Mouse (Mus musculus): Measurements from ENCODE around the gene Tmcc1. TPM values are rescaled to one million over a fixed set of nuclear protein-coding genes. Genes with fewer than 3 reads are reported as not detected.

Tmcc1 gene
- polyA plus RNA-seq, 1 experiment: not detected

- WGBS: 95% methylated on average over 2 of the region's 2 CpGs
- TF ChIP-seq POLR2A (IDR thresholded peaks at IDR 0.05; ENCODE audit: insufficient read depth, low read depth, low read length) (no peak), CTCF (IDR thresholded peaks at IDR 0.05; ENCODE audit: insufficient read depth, low read depth, low read length) (no peak)
- no peaks in the 10 kb centered on the region for H3K4me1 ChIP-seq (ENCODE audit: control insufficient read depth, insufficient read depth, low read length)
- H3K4me3 ChIP-seq (ENCODE audit: insufficient read depth, low read depth, low read length): no peak overlapping the region
- no peak overlapping the region for H3K27ac ChIP-seq (ENCODE audit: insufficient read depth, low read depth, low read length)
Observed at GRCm38 (mm10) chr6:116097579-116097978, 95.7 kb downstream of the Tmcc1 start.

GRCm38 (mm10) chr6:116089402-116089801 is 103.9 kb downstream of the Tmcc1 start:
- no peak overlapping the region for H3K4me3 ChIP-seq (ENCODE audit: insufficient read depth, low read depth, low read length)
- no peaks in the 10 kb centered on the region for H3K4me1 ChIP-seq (ENCODE audit: control insufficient read depth, insufficient read depth, low read length)
- no peak overlapping the region for H3K27ac ChIP-seq (ENCODE audit: insufficient read depth, low read depth, low read length)
- no peak for TF ChIP-seq CTCF (IDR thresholded peaks at IDR 0.05; ENCODE audit: insufficient read depth, low read depth, low read length)
- no peak for TF ChIP-seq POLR2A (IDR thresholded peaks at IDR 0.05; ENCODE audit: insufficient read depth, low read depth, low read length)

DNA sequence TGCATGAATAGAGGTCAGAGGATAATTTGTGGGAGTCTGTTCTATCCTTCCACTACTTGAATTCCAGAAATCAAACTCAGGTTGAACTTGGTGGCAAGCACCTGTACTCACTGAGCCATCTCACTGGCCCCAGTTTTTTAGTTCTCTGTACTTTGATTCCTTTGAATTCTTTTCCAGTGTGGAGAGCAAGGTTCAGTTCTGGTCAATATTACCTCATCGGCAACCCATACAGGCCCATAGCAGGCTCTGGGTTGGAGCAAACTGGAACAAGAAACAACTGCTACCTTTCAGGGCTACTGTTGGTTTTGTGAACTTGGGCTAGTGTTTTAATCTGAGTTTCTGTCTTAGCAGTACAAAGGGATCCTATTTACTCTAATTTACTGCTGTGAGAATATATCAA is 107.2 kb downstream of the Tmcc1 start:
- Histone ChIP-seq H3K4me1 (ENCODE audit: control insufficient read depth, insufficient read depth, low read length) (no peaks in the 10 kb centered on the region), H3K27ac (ENCODE audit: insufficient read depth, low read depth, low read length) (no peak overlapping the region), H3K4me3 (ENCODE audit: insufficient read depth, low read depth, low read length) (no peak overlapping the region)
- no peak for TF ChIP-seq POLR2A (IDR thresholded peaks at IDR 0.05; ENCODE audit: insufficient read depth, low read depth, low read length)
- no peak for TF ChIP-seq CTCF (IDR thresholded peaks at IDR 0.05; ENCODE audit: insufficient read depth, low read depth, low read length)
- WGBS: 90% methylated on average over 1 of the region's 1 CpGs

- WGBS: 82% methylated on average over 1 of the region's 1 CpGs
- H3K27ac ChIP-seq (ENCODE audit: insufficient read depth, low read depth, low read length): no peak overlapping the region; the same call in 1 of the 2 replicates
- H3K4me1 ChIP-seq (ENCODE audit: control insufficient read depth, insufficient read depth, low read length): peaks cover 2% of the 10 kb centered on the region; the same call in 1 of the 2 replicates
- TF ChIP-seq CTCF (IDR thresholded peaks at IDR 0.05; ENCODE audit: insufficient read depth, low read depth, low read length) (no peak), POLR2A (IDR thresholded peaks at IDR 0.05; ENCODE audit: insufficient read depth, low read depth, low read length) (no peak)
- no peak overlapping the region for H3K4me3 ChIP-seq (ENCODE audit: insufficient read depth, low read depth, low read length)
Observed at GRCm38 (mm10) chr6:116082239-116082638, 111.0 kb downstream of the Tmcc1 start.

- Histone ChIP-seq H3K4me3 (ENCODE audit: insufficient read depth, low read depth, low read length) (no peak overlapping the region), H3K27ac (ENCODE audit: insufficient read depth, low read depth, low read length) (no peak overlapping the region), H3K4me1 (ENCODE audit: control insufficient read depth, insufficient read depth, low read length) (peaks cover 2% of the 10 kb centered on the region; the same call in 1 of the 2 replicates)
- TF ChIP-seq CTCF (IDR thresholded peaks at IDR 0.05; ENCODE audit: insufficient read depth, low read depth, low read length) (no peak), POLR2A (IDR thresholded peaks at IDR 0.05; ENCODE audit: insufficient read depth, low read depth, low read length) (no peak)
- 83% methylated on average over 2 of the region's 2 CpGs for WGBS
Observed at GRCm38 (mm10) chr6:116081375-116081774, 111.9 kb downstream of the Tmcc1 start.

GRCm38 (mm10) chr6:116080756-116081155 is 112.5 kb downstream of the Tmcc1 start:
- Histone ChIP-seq H3K4me1 (ENCODE audit: control insufficient read depth, insufficient read depth, low read length) (peaks cover 2% of the 10 kb centered on the region; the same call in 1 of the 2 replicates), H3K27ac (ENCODE audit: insufficient read depth, low read depth, low read length) (no peak overlapping the region), H3K4me3 (ENCODE audit: insufficient read depth, low read depth, low read length) (no peak overlapping the region)
- no peak for TF ChIP-seq POLR2A (IDR thresholded peaks at IDR 0.05; ENCODE audit: insufficient read depth, low read depth, low read length)
- no peak for TF ChIP-seq CTCF (IDR thresholded peaks at IDR 0.05; ENCODE audit: insufficient read depth, low read depth, low read length)
- WGBS: 85% methylated on average over 5 of the region's 5 CpGs

DNA sequence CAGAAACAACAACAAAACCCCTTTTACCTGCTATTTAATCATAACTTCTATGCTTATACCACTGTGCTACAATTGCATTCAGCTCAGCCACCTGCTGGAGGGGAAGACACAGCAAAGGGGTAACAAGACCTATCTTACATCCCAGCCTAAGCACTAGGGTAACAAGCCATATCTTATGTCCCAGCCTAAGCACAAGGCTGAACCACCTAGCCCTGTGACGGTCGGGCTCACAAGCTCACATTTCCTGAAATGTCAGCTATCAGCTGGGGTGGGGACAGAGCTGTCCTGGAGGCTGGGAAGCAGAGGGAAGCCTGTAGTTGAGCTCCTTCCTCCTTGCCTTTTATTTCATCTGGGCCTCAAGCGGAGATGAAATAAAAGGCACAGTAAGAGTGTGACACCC is 115.7 kb downstream of the Tmcc1 start:
- Histone ChIP-seq H3K27ac (ENCODE audit: insufficient read depth, low read depth, low read length) (no peak overlapping the region), H3K4me3 (ENCODE audit: insufficient read depth, low read depth, low read length) (no peak overlapping the region), H3K4me1 (ENCODE audit: control insufficient read depth, insufficient read depth, low read length) (peaks cover 2% of the 10 kb centered on the region; the same call in 1 of the 2 replicates)
- 81% methylated on average over 3 of the region's 3 CpGs for WGBS
- TF ChIP-seq CTCF (IDR thresholded peaks at IDR 0.05; ENCODE audit: insufficient read depth, low read depth, low read length) (no peak), POLR2A (IDR thresholded peaks at IDR 0.05; ENCODE audit: insufficient read depth, low read depth, low read length) (no peak)

GRCm38 (mm10) chr6:116074892-116075291 is 118.4 kb downstream of the Tmcc1 start:
- Histone ChIP-seq H3K4me1 (ENCODE audit: control insufficient read depth, insufficient read depth, low read length) (peaks cover 2% of the 10 kb centered on the region; the same call in 1 of the 2 replicates), H3K27ac (ENCODE audit: insufficient read depth, low read depth, low read length) (no peak overlapping the region), H3K4me3 (ENCODE audit: insufficient read depth, low read depth, low read length) (no peak overlapping the region)
- TF ChIP-seq CTCF (IDR thresholded peaks at IDR 0.05; ENCODE audit: insufficient read depth, low read depth, low read length) (no peak), POLR2A (IDR thresholded peaks at IDR 0.05; ENCODE audit: insufficient read depth, low read depth, low read length) (no peak)

GRCm38 (mm10) chr6:116073610-116074009 is 119.7 kb downstream of the Tmcc1 start:
- WGBS: 88% methylated on average over 4 of the region's 4 CpGs
- peaks cover 2% of the 10 kb centered on the region; the same call in 1 of the 2 replicates for H3K4me1 ChIP-seq (ENCODE audit: control insufficient read depth, insufficient read depth, low read length)
- no peak overlapping the region for H3K4me3 ChIP-seq (ENCODE audit: insufficient read depth, low read depth, low read length)
- TF ChIP-seq POLR2A (IDR thresholded peaks at IDR 0.05; ENCODE audit: insufficient read depth, low read depth, low read length) (no peak), CTCF (IDR thresholded peaks at IDR 0.05; ENCODE audit: insufficient read depth, low read depth, low read length) (no peak)
- no peak overlapping the region for H3K27ac ChIP-seq (ENCODE audit: insufficient read depth, low read depth, low read length)
